Mouse (Mus musculus): Measurements from ENCODE around the gene Mcf2. TPM values are rescaled to one million over a fixed set of nuclear protein-coding genes. Genes with fewer than 3 reads are reported as not detected.

Gene Mcf2
- not detected for polyA plus RNA-seq (2015; fragmentation: Illumina TruSeq; extraction: RNeasy Lipid Tissue Mini Kit (QIAGEN cat#74804); ENCODE audit: insufficient read depth, low read depth, low replicate concordance)

GRCm38 (mm10) chrX:60178744-60179458, at the start of gene Mcf2:
TSS of gene Mcf2 (minus strand) at chrX:60179089.

Other genes starting within 250 kb of the Mcf2 start
- not detected for gene F9, start 179.6 kb downstream of the Mcf2 start, polyA plus RNA-seq (2015; fragmentation: Illumina TruSeq; extraction: RNeasy Lipid Tissue Mini Kit (QIAGEN cat#74804); ENCODE audit: insufficient read depth, low read depth, low replicate concordance)

Measured in pancreas, adult 10 weeks (tissue).